Mouse (Mus musculus) E14TG2a.4 (cell line): ENCODE data around the gene Cryab.

Source experiments
- CTCF ChIP-seq: conservative IDR thresholded peaks from 2 replicates; pipeline ENCODE4 v1.5.1; 2014; ENCODE audit warnings: low read length
- NANOG ChIP-seq: IDR thresholded peaks from 2 replicates; pipeline ENCODE4 v1.6.1; 2014; ENCODE audit warnings: borderline replicate concordance, low read length, mixed read lengths
- POU5F1 ChIP-seq: IDR thresholded peaks from 2 replicates; pipeline ENCODE4 v1.6.1; 2014; ENCODE audit warnings: low read length, borderline replicate concordance

- TF ChIP-seq CTCF (peak; percentile 71), POU5F1 (no peak), NANOG (no peak)
These were observed 31.0 kb downstream of the Cryab start for GRCm38 (mm10) chr9:50782155-50782554.
